In the genomic region with DNA sequence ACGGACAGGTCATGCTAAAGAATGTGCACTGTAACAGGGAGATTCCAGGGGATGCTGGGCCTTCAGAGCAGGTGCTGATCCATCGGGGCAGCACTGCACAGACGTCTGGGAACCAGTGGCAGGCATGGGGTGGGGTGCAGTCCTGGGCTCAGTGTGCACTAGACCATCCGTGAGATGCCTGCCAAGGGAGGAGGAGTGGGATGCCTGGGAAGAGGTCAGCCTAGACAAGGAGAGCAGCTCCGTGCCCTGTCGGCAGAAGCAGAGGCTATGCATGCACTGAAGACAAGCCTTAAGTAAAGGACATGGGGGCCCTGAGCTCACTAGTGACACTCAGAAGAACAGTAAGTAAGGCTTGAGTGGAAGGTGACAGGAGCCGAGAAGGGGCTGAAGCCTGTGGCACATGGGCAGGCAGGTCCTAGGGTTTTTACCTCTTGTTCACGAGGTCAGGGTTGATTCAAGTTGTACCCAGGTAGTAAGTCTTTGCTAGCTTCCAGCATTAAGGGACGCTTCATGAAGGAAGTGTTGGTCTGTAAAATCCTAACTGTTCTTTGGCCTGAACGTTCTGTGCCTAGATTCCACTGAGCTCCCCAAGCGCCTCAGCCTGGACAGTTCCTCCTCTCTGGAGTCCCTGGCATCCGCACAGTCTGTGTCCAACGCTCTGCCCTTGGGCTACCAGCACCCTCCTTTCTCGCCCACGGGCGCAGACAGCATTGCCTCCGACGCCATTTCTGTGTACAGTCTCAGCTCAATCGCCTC, we compare ENCODE assay signal across 20 mouse cellular contexts. TPM values are rescaled to one million over a fixed set of nuclear protein-coding genes. Genes with fewer than 3 reads are reported as not detected.
DNase-seq lines count a peak whose midpoint lies in the region; ATAC-seq and TF ChIP-seq lines count a peak whose summit lies in the region.
"Had no signal": no experiment of that assay in that cellular context is flagged by ENCODE, and none has a peak within 500 bp of the region (broad histone marks: within the 10 kb centered on the region; RNA-seq: fewer than 3 reads in every experiment).

No protein-coding gene starts in this region.

- no peak for TF ChIP-seq CTCF in midbrain, postnatal 0 days (IDR thresholded peaks at IDR 0.05)

- H3K4me2 ChIP-seq in embryonic facial prominence, embryonic 13.5 days: no peak overlapping the region
- no peak overlapping the region for H3K4me2 ChIP-seq in midbrain, embryonic 11.5 days
- H3K4me2 ChIP-seq in midbrain, postnatal 0 days (ENCODE audit: low read depth, low read length, poor library complexity, severe bottlenecking): no peak overlapping the region
- H3K4me2 ChIP-seq: embryonic facial prominence, embryonic 12.5 days; forebrain, embryonic 12.5 days; forebrain, embryonic 15.5 days; hindbrain, embryonic 12.5 days; hindbrain, embryonic 15.5 days had no signal

- H3K27ac ChIP-seq in embryonic facial prominence, embryonic 13.5 days: no peak overlapping the region
- H3K27ac ChIP-seq in embryonic facial prominence, embryonic 10.5 days (replicated peaks): no peak overlapping the region
- H3K27ac ChIP-seq in midbrain, embryonic 11.5 days (ENCODE audit: low read depth, low read length): no peak overlapping the region
- H3K27ac ChIP-seq in midbrain, postnatal 0 days (ENCODE audit: low read depth, low read length): no peak overlapping the region
- H3K27ac ChIP-seq: embryonic facial prominence, embryonic 12.5 days; forebrain, embryonic 12.5 days; forebrain, embryonic 15.5 days; heart, adult 2 months; heart, embryonic 10.5 days; hindbrain, embryonic 12.5 days; hindbrain, embryonic 15.5 days had no signal

- no peak for ATAC-seq in embryonic facial prominence, embryonic 13.5 days (ENCODE audit: insufficient number of reproducible peaks, insufficient read depth, low FRiP score, low TSS enrichment, low read depth)
- ATAC-seq in midbrain, embryonic 11.5 days (ENCODE audit: low FRiP score): no peak
- no peak for ATAC-seq in midbrain, postnatal 0 days (ENCODE audit: low FRiP score)
- ATAC-seq: forebrain, embryonic 15.5 days had no signal

- H3K27me3 ChIP-seq in embryonic facial prominence, embryonic 13.5 days: no peaks in the 10 kb centered on the region
- H3K27me3 ChIP-seq in embryonic facial prominence, embryonic 10.5 days (replicated peaks; ENCODE audit: low read depth, poor library complexity, severe bottlenecking): no peaks in the 10 kb centered on the region
- H3K27me3 ChIP-seq in midbrain, embryonic 11.5 days (ENCODE audit: control insufficient read depth, insufficient read depth, low read length): no peaks in the 10 kb centered on the region
- no peaks in the 10 kb centered on the region for H3K27me3 ChIP-seq in midbrain, postnatal 0 days (ENCODE audit: insufficient read depth, low read length)
- H3K27me3 ChIP-seq: embryonic facial prominence, embryonic 12.5 days; forebrain, embryonic 12.5 days; forebrain, embryonic 15.5 days; hindbrain, embryonic 12.5 days; hindbrain, embryonic 15.5 days had no signal

- peaks cover 91% of the 10 kb centered on the region for H3K36me3 ChIP-seq in embryonic facial prominence, embryonic 13.5 days
- H3K36me3 ChIP-seq in embryonic facial prominence, embryonic 10.5 days (replicated peaks): peaks cover 80% of the 10 kb centered on the region
- H3K36me3 ChIP-seq in midbrain, embryonic 11.5 days (ENCODE audit: control insufficient read depth, insufficient read depth, low read length): peaks cover 9% of the 10 kb centered on the region
- peaks cover 80% of the 10 kb centered on the region for H3K36me3 ChIP-seq in midbrain, postnatal 0 days (ENCODE audit: insufficient read depth, low read length)

- WGBS in embryonic facial prominence, embryonic 13.5 days: 81% methylated on average over 19 of the region's 19 CpGs
- WGBS in embryonic facial prominence, embryonic 10.5 days: 87% methylated on average over 19 of the region's 19 CpGs
- WGBS in midbrain, embryonic 11.5 days: 88% methylated on average over 19 of the region's 19 CpGs
- 88% methylated on average over 19 of the region's 19 CpGs for WGBS in midbrain, postnatal 0 days

- no peaks in the 10 kb centered on the region for H3K9me3 ChIP-seq in embryonic facial prominence, embryonic 13.5 days
- H3K9me3 ChIP-seq in embryonic facial prominence, embryonic 10.5 days: no peaks in the 10 kb centered on the region
- H3K9me3 ChIP-seq in midbrain, embryonic 11.5 days (ENCODE audit: control insufficient read depth, low read length): no peaks in the 10 kb centered on the region
- H3K9me3 ChIP-seq in midbrain, postnatal 0 days (ENCODE audit: low read length): no peaks in the 10 kb centered on the region
- H3K9me3 ChIP-seq: embryonic facial prominence, embryonic 12.5 days; forebrain, embryonic 12.5 days; forebrain, embryonic 15.5 days; heart, embryonic 10.5 days; hindbrain, embryonic 12.5 days; hindbrain, embryonic 15.5 days had no signal

- DNase-seq in embryonic facial prominence, embryonic 10.5 days (ENCODE audit: low spot score): no peak
- peak; percentile 73 for DNase-seq in kidney, adult 9 months
- no peak for DNase-seq in kidney, postnatal 4 days
- peak; percentile 76 for DNase-seq in midbrain, embryonic 11.5 days (ENCODE audit: low spot score, missing footprints)
- no peak for DNase-seq in midbrain, postnatal 0 days (ENCODE audit: low spot score)
- DNase-seq: adrenal gland, postnatal 10 days; adrenal gland, postnatal 36 days; cerebellum, adult 18-20 months; cerebellum, adult 9-10 months; cerebellum, postnatal 14 days; gastrocnemius, postnatal 25 days; heart, adult 2 months had no signal

- no peaks in the 10 kb centered on the region for H3K4me1 ChIP-seq in embryonic facial prominence, embryonic 13.5 days
- H3K4me1 ChIP-seq in embryonic facial prominence, embryonic 10.5 days: no peaks in the 10 kb centered on the region
- no peaks in the 10 kb centered on the region for H3K4me1 ChIP-seq in midbrain, embryonic 11.5 days (ENCODE audit: control insufficient read depth, insufficient read depth, low read length)
- no peaks in the 10 kb centered on the region for H3K4me1 ChIP-seq in midbrain, postnatal 0 days (ENCODE audit: insufficient read depth, low read length)
- H3K4me1 ChIP-seq: embryonic facial prominence, embryonic 12.5 days; forebrain, embryonic 12.5 days; hindbrain, embryonic 12.5 days; hindbrain, embryonic 15.5 days had no signal

- H3K9ac ChIP-seq in embryonic facial prominence, embryonic 13.5 days: 0 out of 2 replicates have a peak overlapping the region, but pooled peaks have one; percentile 2
- no peak overlapping the region for H3K9ac ChIP-seq in midbrain, embryonic 11.5 days (ENCODE audit: low read length)
- no peak overlapping the region for H3K9ac ChIP-seq in midbrain, postnatal 0 days (replicated peaks; ENCODE audit: low read length, poor library complexity, severe bottlenecking)
- H3K9ac ChIP-seq: embryonic facial prominence, embryonic 12.5 days; forebrain, embryonic 12.5 days; forebrain, embryonic 15.5 days; hindbrain, embryonic 12.5 days; hindbrain, embryonic 15.5 days had no signal

- H3K4me3 ChIP-seq in embryonic facial prominence, embryonic 13.5 days: no peak overlapping the region
- no peak overlapping the region for H3K4me3 ChIP-seq in embryonic facial prominence, embryonic 10.5 days
- no peak overlapping the region for H3K4me3 ChIP-seq in midbrain, embryonic 11.5 days (ENCODE audit: low read depth, low read length)
- no peak overlapping the region for H3K4me3 ChIP-seq in midbrain, postnatal 0 days (ENCODE audit: low read depth, low read length)
- H3K4me3 ChIP-seq: embryonic facial prominence, embryonic 12.5 days; erythroblast, embryonic 14.5 days; forebrain, embryonic 12.5 days; forebrain, embryonic 15.5 days; heart, adult 2 months; heart, embryonic 10.5 days; hindbrain, embryonic 12.5 days; hindbrain, embryonic 15.5 days had no signal

RNA-seq across cellular contexts. Expression of gene Pitpnb, which starts 46.0 kb away (rescaled TPM):
- polyA plus RNA-seq in embryonic facial prominence, embryonic 13.5 days (2015; fragmentation: Nextera tagmentation; extraction: Ambion mirVana): 107 and 116 TPM in 2 replicates
- 127 and 133 TPM in 2 replicates for polyA plus RNA-seq in embryonic facial prominence, embryonic 10.5 days (2016; fragmentation: Nextera tagmentation; extraction: Ambion mirVana)
- 118 and 136 TPM in 2 replicates for polyA plus RNA-seq in midbrain, embryonic 11.5 days (2014; fragmentation: Nextera tagmentation; extraction: Ambion mirVana)
- total RNA-seq in midbrain, postnatal 0 days (2014; rRNA removed): 9.4 and 12.8 TPM in 2 replicates
- 78.9 and 84.3 TPM in 2 replicates for polyA plus RNA-seq in midbrain, postnatal 0 days (2015; fragmentation: Nextera tagmentation; extraction: Ambion mirVana)

Comparison
In these comparisons a context has a peak if more than half of its experiments do, and no peak if none do; other contexts are left out.
1. DNase-seq: peak in kidney, adult 9 months (single experiment) and midbrain, embryonic 11.5 days (single experiment); none in embryonic facial prominence, embryonic 10.5 days (single experiment), kidney, postnatal 4 days (0 of 2) and midbrain, postnatal 0 days (single experiment).